Mouse (Mus musculus) small intestine, adult 2 months (tissue): ENCODE results near the gene Atraid. TPM values are rescaled to one million over a fixed set of nuclear protein-coding genes. Genes with fewer than 3 reads are reported as not detected.
"Not testable (repeated sequence)": the region's sequence is repeated elsewhere in the genome, so short reads cannot be mapped to it uniquely, and the experiment has no call there.

Source experiments
- H3K27ac ChIP-seq: fragments of 200-500 bp; 2 replicates; pipeline ENCODE4 v1.5.1; 2012; ENCODE audit warnings: low read depth, low read length, control low read depth, inconsistent platforms; ENCODE audit not compliant: insufficient read depth
- H3K27me3 ChIP-seq: fragments of 200-500 bp; 2 replicates; pipeline ENCODE4 v1.6.1; 2012; ENCODE audit warnings: mild to moderate bottlenecking, moderate library complexity, low read length, inconsistent platforms; ENCODE audit not compliant: control insufficient read depth, insufficient read depth
- H3K36me3 ChIP-seq: fragments of 200-500 bp; 2 replicates; pipeline ENCODE4 v1.6.1; 2012; ENCODE audit warnings: mild to moderate bottlenecking, low read length, control low read depth, inconsistent platforms; ENCODE audit not compliant: control insufficient read depth, insufficient read depth
- H3K4me1 ChIP-seq: fragments of 200-500 bp; 2 replicates; pipeline ENCODE4 v1.6.1; 2012; ENCODE audit warnings: low read length, inconsistent platforms, mixed read lengths; ENCODE audit not compliant: control insufficient read depth, insufficient read depth, insufficient read length
- H3K4me3 ChIP-seq: fragments of 200-500 bp; 2 replicates; pipeline ENCODE4 v1.5.1; 2012; ENCODE audit warnings: low read depth, mild to moderate bottlenecking, control low read depth, inconsistent platforms, low read length, moderate library complexity
- CTCF ChIP-seq: fragments of 200-500 bp; IDR thresholded peaks from 2 replicates; pipeline ENCODE4 v1.5.1; 2012; ENCODE audit warnings: low read depth, mild to moderate bottlenecking, control low read depth, inconsistent platforms, low read length, moderate library complexity, mixed read lengths; ENCODE audit not compliant: insufficient replicate concordance, insufficient read length; ENCODE audit errors: extremely low read depth
- POLR2A ChIP-seq: fragments of 200-500 bp; IDR thresholded peaks from 2 replicates; pipeline ENCODE4 v1.6.1; 2012; ENCODE audit warnings: low read depth, mild to moderate bottlenecking, control low read depth, inconsistent platforms, low read length, moderate library complexity
- WGBS: fragments of 180-500 bp; shearing (Covaris S2); methylation state at CpG from one replicate; pipeline ENCODE4 v1.1.7; 2018; 5-methylcytosine and 5-hydroxymethylcytosine counted together
- polyA plus RNA-seq: library from polyadenylated mRNA; depleted of rRNA; stranded (reverse); fragments of >200 nt; gene quantifications from 2 replicates; pipeline ENCODE4 v1.2.3, GENCODE M21; 2012

Gene Atraid
- polyA plus RNA-seq, 1 experiment, result 51.4 TPM

DNA sequence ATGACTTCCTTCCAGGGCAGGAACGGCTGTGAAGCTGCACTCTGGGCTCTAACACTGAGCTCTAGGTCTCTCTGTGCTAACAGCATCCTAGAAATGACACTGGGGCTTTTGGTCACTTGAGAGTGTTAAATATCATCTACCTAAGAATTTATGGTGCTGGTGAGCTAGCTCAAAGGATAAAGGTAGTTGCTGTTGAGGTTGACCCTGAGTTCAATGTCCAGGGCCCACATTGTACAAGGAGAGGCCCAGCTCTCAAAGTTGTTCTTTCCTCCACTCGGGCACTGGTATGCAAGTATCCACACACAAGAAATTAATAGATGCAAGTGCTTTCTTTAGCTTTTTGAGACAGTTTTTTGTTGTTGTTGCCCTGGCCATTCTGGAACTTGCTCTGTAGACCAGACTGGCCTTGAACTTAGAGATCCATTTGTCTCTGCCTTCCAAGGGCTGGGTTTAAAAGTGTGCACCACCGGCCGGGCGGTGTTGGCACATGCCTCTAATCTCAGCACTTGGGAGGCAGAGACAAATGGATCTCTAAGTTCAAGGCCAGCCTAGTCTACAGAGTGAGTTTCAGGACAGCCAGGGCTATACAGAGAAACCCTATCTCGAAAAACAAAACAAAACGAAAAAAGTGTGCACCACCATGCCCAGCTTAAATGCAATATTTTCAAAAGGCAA lies 9.8 kb upstream of the Atraid start:
- no peak overlapping the region for H3K27ac ChIP-seq
- peaks cover 4% of the 10 kb centered on the region; the same call in 1 of the 2 replicates for H3K4me1 ChIP-seq
- 77% methylated on average over 7 of the region's 7 CpGs for WGBS
- H3K27me3 ChIP-seq, result no peaks in the 10 kb centered on the region
- H3K4me3 ChIP-seq, result no peak overlapping the region
- TF ChIP-seq CTCF (no peak), POLR2A (no peak)
- H3K36me3 ChIP-seq, result peaks cover 20% of the 10 kb centered on the region

DNA sequence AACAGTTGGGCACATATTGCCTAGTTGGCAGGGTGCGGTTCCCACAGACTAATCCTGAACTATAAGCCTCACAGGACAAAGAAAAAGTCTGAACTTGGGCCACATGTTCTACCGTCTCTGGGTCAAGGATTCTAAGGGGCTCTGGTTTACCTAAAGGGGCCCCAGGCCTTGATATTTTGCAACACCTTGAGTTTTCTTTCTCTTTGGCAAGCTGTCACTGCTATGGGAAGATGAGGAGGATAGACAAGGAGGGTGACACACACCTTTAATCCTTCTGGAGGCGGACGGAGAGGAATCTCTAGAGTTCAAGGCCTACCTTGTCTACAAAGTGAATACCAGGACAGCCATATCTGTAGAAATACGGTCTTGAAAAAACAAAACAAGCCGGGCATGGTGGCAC lies 1.7 kb upstream of the Atraid start:
- WGBS, result 92% methylated on average over 6 of the region's 6 CpGs
- H3K27me3 ChIP-seq, result no peaks in the 10 kb centered on the region
- H3K4me3 ChIP-seq, result no peak overlapping the region
- no peak overlapping the region for H3K27ac ChIP-seq
- TF ChIP-seq CTCF (no peak), POLR2A (no peak)
- peaks cover 18% of the 10 kb centered on the region for H3K36me3 ChIP-seq
- no peaks in the 10 kb centered on the region for H3K4me1 ChIP-seq

DNA sequence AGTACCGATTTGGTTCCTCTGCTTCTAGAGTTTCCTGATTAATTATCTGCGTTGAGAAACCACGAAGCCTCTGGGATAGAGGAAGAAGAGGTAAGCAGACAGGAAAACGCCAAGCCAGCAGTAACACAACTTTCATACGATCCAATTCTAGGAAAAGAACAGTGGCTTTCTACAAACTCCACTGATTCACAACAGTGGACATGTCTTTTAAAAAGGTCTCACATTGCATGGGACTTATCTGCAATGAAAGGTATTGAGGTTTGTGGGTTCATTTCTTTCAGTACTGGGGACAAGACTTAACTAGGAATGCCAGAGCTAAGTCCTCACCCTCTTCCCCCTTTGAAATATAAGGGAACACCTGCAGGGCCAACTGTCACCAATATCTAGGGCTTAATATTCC lies 1.0 kb upstream of the Atraid start:
- H3K4me1 ChIP-seq, result no peaks in the 10 kb centered on the region
- peaks cover 13% of the 10 kb centered on the region for H3K36me3 ChIP-seq
- 75% methylated on average over 5 of the region's 5 CpGs for WGBS
- H3K27ac ChIP-seq, result no peak overlapping the region
- no peak overlapping the region for H3K4me3 ChIP-seq
- TF ChIP-seq POLR2A (no peak), CTCF (no peak)
- H3K27me3 ChIP-seq, result no peaks in the 10 kb centered on the region

DNA sequence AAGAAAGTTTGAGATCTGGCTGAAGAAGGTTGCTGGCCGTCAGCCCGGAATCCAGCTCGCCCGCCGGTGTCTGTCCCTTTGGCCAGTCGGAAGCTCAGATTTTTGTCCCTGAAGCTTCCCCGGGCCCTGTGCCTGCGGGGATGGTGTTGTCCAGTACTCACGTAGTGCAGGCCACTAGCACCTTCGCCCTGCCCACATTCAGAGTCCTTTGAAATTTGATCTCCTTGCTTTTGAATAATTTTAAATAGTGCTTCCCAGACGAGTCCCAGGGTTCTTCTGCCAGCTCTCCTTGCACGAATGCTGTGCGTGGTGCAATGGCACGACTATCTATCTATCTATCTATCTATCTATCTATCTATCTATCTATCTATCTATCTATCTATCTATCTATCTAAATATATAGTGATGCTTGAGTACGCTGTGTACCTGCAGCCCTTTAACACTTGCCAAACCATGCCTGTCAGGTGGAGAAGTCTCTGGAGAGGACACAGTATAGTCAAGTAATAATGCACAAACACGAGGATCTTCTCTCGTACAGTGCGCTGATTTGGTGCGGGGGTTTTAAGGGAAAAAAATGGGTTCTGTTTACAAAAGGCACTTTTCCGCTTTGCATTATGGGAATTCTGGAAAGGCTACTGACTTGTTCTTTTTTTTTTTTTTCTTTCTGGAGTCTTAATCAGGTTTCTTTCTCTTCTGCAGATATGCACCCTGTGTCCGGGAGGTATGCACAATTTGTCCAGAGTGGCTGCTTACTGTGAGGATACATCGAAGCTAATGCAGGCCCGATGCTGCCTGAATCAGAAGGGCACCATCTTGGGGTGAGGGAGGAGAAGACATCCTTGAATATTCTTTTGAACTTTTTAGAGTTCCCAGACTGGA lies 890 bp downstream of the Atraid start, which contains the start of gene Slc5a6:
Gene Slc5a6 (minus strand): TSS at position 162 of the 879 bp plus-strand sequence.
- peak within 1 kb of the TSS; percentile 79 for H3K4me3 ChIP-seq
- no peaks in the 10 kb centered on the region for H3K27me3 ChIP-seq
- TF ChIP-seq POLR2A, result no peak
- TF ChIP-seq CTCF, result peak; percentile 64; the same call in 1 of the 2 replicates
- peak within 1 kb of the TSS; percentile 96 for H3K27ac ChIP-seq
- WGBS, result under 1% methylated on average over 23 of the region's 23 CpGs
- 0 out of 2 replicates have a peak, but pooled peaks cover 5% of the 10 kb centered on the region for H3K36me3 ChIP-seq
- H3K4me1 ChIP-seq, result no peaks in the 10 kb centered on the region; the same call in 1 of the 2 replicates

DNA sequence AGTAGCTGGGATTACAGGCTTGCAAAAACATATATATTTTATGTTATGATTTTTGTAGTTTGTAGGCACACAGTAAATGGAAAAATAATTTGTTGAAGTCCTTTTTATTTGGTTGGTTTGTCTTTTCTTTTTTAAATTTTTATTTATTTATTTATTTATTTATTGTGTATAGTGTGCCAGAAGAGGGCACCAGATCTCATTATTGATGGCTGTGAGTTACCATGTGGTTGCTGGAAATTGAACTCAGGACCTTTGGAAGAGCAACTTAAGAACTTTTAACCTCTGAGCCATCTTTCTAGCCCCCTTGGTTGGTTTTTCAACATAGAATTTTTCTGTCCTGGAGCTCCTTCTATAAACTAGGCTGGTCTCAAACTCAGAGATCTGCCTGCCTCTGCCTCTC lies 2.3 kb downstream of the Atraid start:
- H3K27me3 ChIP-seq, result no peaks in the 10 kb centered on the region
- peaks cover 5% of the 10 kb centered on the region; the same call in 1 of the 2 replicates for H3K4me1 ChIP-seq
- TF ChIP-seq POLR2A (no peak), CTCF (no peak)
- H3K4me3 ChIP-seq, result no peak overlapping the region
- H3K36me3 ChIP-seq, result no peaks in the 10 kb centered on the region
- H3K27ac ChIP-seq, result no peak overlapping the region

DNA sequence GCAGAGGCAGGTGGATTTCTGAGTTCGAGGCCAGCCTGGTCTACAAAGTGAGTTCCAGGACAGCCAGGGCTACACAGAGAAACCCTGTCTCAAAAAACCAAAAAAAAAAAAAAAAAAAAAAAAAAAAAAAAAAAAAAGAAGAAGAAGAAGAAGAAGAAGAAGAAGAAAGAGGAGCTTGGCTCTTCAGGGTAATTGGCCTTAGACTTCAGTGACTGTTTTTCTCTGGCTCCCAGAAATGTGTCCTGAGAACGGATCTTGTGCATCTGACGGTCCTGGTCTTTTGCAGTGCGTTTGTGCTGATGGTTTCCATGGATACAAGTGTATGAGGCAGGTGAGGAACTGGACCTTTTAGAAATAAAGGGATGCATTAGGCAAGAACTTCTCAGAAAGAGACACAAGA lies 5.6 kb downstream of the Atraid start:
- not testable (repeated sequence) for H3K4me3 ChIP-seq, H3K36me3 ChIP-seq, H3K27ac ChIP-seq, H3K4me1 ChIP-seq, H3K27me3 ChIP-seq
- 87% methylated on average over 4 of the region's 4 CpGs for WGBS
